8 mouse cellular contexts compared by ENCODE assay signal in the genomic region with DNA sequence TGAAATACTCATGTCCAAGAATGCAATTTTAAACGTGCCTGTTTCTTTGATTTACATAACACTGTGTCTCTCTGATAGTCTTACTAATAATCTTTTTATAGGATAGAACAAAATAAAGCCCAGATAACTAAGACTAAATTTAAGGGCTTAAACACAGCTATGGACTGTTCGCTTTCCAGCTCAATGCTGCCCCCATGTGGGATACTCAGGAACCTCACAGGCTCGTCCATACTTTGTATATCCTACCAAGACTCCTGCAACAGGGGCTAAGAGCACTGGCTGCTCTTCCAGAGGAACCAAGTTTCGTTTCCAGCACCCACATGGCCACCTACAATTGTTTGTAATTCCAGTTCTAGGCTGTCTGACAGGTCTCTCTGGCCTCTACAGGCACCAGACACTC. TPM values are rescaled to one million over a fixed set of nuclear protein-coding genes. Genes with fewer than 3 reads are reported as not detected.
DNase-seq lines count a peak whose midpoint lies in the region; ATAC-seq lines count a peak whose summit lies in the region.

No protein-coding gene starts in this region.

- peak; percentile 71 for DNase-seq in hindbrain, embryonic 11.5 days (ENCODE audit: low spot score)
- DNase-seq in MEL-GATA-1-ER (ENCODE audit: extremely low read depth, low read depth): peak; percentile 54
- peak; percentile 4 for DNase-seq in cerebellum, adult 9-10 months
- DNase-seq in gastrocnemius, postnatal 36 days: peak; percentile 23 to 34
- peak; percentile 70 to 78 for DNase-seq in left cerebral cortex, postnatal 14 days (ENCODE audit: low spot score in 2 of 2)
- peak; percentile 29 to 58 for DNase-seq in natural killer cell, adult 2 months (ENCODE audit: low spot score in 2 of 2)
- DNase-seq in thymus, postnatal 14 days: peak; percentile 77

- intact Hi-C loops in gastrocnemius, postnatal 36 days (cut with DNase I): no loop called here
- intact Hi-C loops in left cerebral cortex, postnatal 14 days (cut with DNase I): no loop called here

- no peaks in the 10 kb centered on the region for H3K9me3 ChIP-seq in hindbrain, embryonic 11.5 days (ENCODE audit: control insufficient read depth, low read length)
- H3K9me3 ChIP-seq in hindbrain, embryonic 12.5 days (replicated peaks): no peaks in the 10 kb centered on the region

- no peak overlapping the region for H3K9ac ChIP-seq in hindbrain, embryonic 11.5 days (ENCODE audit: low read depth, low read length)
- no peak overlapping the region for H3K9ac ChIP-seq in hindbrain, embryonic 12.5 days

- no peak for ATAC-seq in hindbrain, embryonic 11.5 days (ENCODE audit: low FRiP score)
- ATAC-seq in hindbrain, embryonic 12.5 days (ENCODE audit: low FRiP score): no peak

- no peak overlapping the region for H3K4me3 ChIP-seq in hindbrain, embryonic 11.5 days (ENCODE audit: low read depth, low read length)
- H3K4me3 ChIP-seq in hindbrain, embryonic 12.5 days: no peak overlapping the region

- no peaks in the 10 kb centered on the region for H3K36me3 ChIP-seq in hindbrain, embryonic 11.5 days (ENCODE audit: control insufficient read depth, insufficient read depth, low read length)
- no peaks in the 10 kb centered on the region for H3K36me3 ChIP-seq in hindbrain, embryonic 12.5 days

- H3K4me1 ChIP-seq in hindbrain, embryonic 11.5 days (replicated peaks; ENCODE audit: control insufficient read depth, insufficient read depth, low read length): no peaks in the 10 kb centered on the region
- H3K4me1 ChIP-seq in hindbrain, embryonic 12.5 days: no peaks in the 10 kb centered on the region

- WGBS in hindbrain, embryonic 11.5 days: 36% methylated on average over 4 of the region's 4 CpGs
- 29% methylated on average over 4 of the region's 4 CpGs for WGBS in hindbrain, embryonic 12.5 days

- H3K27me3 ChIP-seq in hindbrain, embryonic 11.5 days (ENCODE audit: control insufficient read depth, insufficient read depth, low read length): no peaks in the 10 kb centered on the region
- H3K27me3 ChIP-seq in hindbrain, embryonic 12.5 days: no peaks in the 10 kb centered on the region

- no peak overlapping the region for H3K4me2 ChIP-seq in hindbrain, embryonic 11.5 days (replicated peaks; ENCODE audit: low read depth, low read length)
- H3K4me2 ChIP-seq in hindbrain, embryonic 12.5 days (replicated peaks): no peak overlapping the region

- no peak overlapping the region for H3K27ac ChIP-seq in hindbrain, embryonic 11.5 days (ENCODE audit: low read depth, low read length)
- no peak overlapping the region for H3K27ac ChIP-seq in hindbrain, embryonic 12.5 days

RNA-seq across cellular contexts. Expression of a gene that starts 12.0 kb away (rescaled TPM):
- not detected in 2 replicates for polyA plus RNA-seq in hindbrain, embryonic 11.5 days (2014; fragmentation: Nextera tagmentation; extraction: Ambion mirVana)
- polyA plus RNA-seq in hindbrain, embryonic 12.5 days (2016; fragmentation: Nextera tagmentation; extraction: Ambion mirVana): not detected in 2 replicates
- not detected for total RNA-seq in gastrocnemius, postnatal 36 days (2021)
- total RNA-seq in left cerebral cortex, postnatal 14 days (2021): under 1 TPM; 0.35 to 0.76 TPM

RNA-seq across cellular contexts. Expression of a gene that starts 17.4 kb away (rescaled TPM):
- 0.18 TPM in 1 of 2 replicates, not detected in the other for polyA plus RNA-seq in hindbrain, embryonic 11.5 days (2014; fragmentation: Nextera tagmentation; extraction: Ambion mirVana)
- 0.09 TPM in 1 of 2 replicates, not detected in the other for polyA plus RNA-seq in hindbrain, embryonic 12.5 days (2016; fragmentation: Nextera tagmentation; extraction: Ambion mirVana)
- under 1 TPM in 1 of 2 experiments, not detected in 1; 0.87 TPM for total RNA-seq in gastrocnemius, postnatal 36 days (2021)
- not detected for total RNA-seq in left cerebral cortex, postnatal 14 days (2021)

Comparison
In these comparisons a context has a peak if more than half of its experiments do, and no peak if none do; other contexts are left out.
1. DNase-seq: peak in every context shown above with its lines; median percentile 77 in thymus, postnatal 14 days; 74 in left cerebral cortex, postnatal 14 days; 71 in hindbrain, embryonic 11.5 days; 54 in MEL-GATA-1-ER; 44 in natural killer cell, adult 2 months; 28 in gastrocnemius, postnatal 36 days; 4 in cerebellum, adult 9-10 months.